Mouse (Mus musculus) intestine, embryonic 14.5 days (tissue): ENCODE data around the gene Gm3893. TPM values are rescaled to one million over a fixed set of nuclear protein-coding genes. Genes with fewer than 3 reads are reported as not detected.
"Not testable (repeated sequence)": the region's sequence is repeated elsewhere in the genome, so short reads cannot be mapped to it uniquely, and the experiment has no call there.

Experiments
- ATAC-seq: fragments of 200-750 bp; cut with Nextera tagmentation; replicated peaks from 2 replicates; pipeline ENCODE4 v1.8.0; 2017; ENCODE audit warnings: low read depth, moderate number of reproducible peaks, moderate TSS enrichment, moderate library complexity; ENCODE audit not compliant: low FRiP score, low TSS enrichment
- DNase-seq: peaks from one replicate; pipeline ENCODE4 v3.0.0-alpha.2; 2018; ENCODE audit warnings: low spot score
- H3K27ac ChIP-seq: fragments of 300-500 bp; sonication (generic); 2 replicates; pipeline ENCODE4 v1.5.1; 2014; ENCODE audit warnings: low read depth, mild to moderate bottlenecking, control low read depth
- H3K27me3 ChIP-seq: fragments of 300-500 bp; sonication (generic); replicated peaks from 2 replicates; pipeline ENCODE4 v1.6.1; 2014; ENCODE audit warnings: low read length, control low read depth; ENCODE audit not compliant: control insufficient read depth, insufficient read depth
- H3K36me3 ChIP-seq: fragments of 300-500 bp; sonication (generic); 2 replicates; pipeline ENCODE4 v1.6.1; 2014; ENCODE audit warnings: low read length, control low read depth; ENCODE audit not compliant: control insufficient read depth, insufficient read depth
- H3K4me1 ChIP-seq: fragments of 300-500 bp; sonication (generic); replicated peaks from 2 replicates; pipeline ENCODE4 v1.6.1; 2014; ENCODE audit warnings: low read length, control low read depth, mixed read lengths; ENCODE audit not compliant: control insufficient read depth, insufficient read depth
- H3K4me2 ChIP-seq: fragments of 300-500 bp; sonication (generic); 2 replicates; pipeline ENCODE4 v1.6.1; 2014; ENCODE audit warnings: low read length
- H3K4me3 ChIP-seq: fragments of 300-500 bp; sonication (generic); 2 replicates; pipeline ENCODE4 v1.5.1; 2014; ENCODE audit warnings: low read depth, low read length, control low read depth, mixed read lengths
- H3K9ac ChIP-seq: fragments of 300-500 bp; sonication (generic); 2 replicates; pipeline ENCODE4 v1.6.1; 2014; ENCODE audit warnings: mild to moderate bottlenecking, low read length
- H3K9me3 ChIP-seq: fragments of 300-500 bp; sonication (generic); 2 replicates; pipeline ENCODE4 v1.6.1; 2016; ENCODE audit warnings: low read length, control low read depth; ENCODE audit not compliant: control insufficient read depth
- WGBS: fragments of 180-500 bp; shearing (Covaris S2); extraction: QIAGEN DNeasy Blood & Tissue Kit; methylation state at CpG from one replicate; pipeline ENCODE4 v1.1.7; 2014; 5-methylcytosine and 5-hydroxymethylcytosine counted together
- polyA plus RNA-seq: library from polyadenylated mRNA; unstranded; fragments of >200 nt; fragmentation: Nextera tagmentation; extraction: Ambion mirVana; gene quantifications from 2 replicates; pipeline ENCODE4 v1.2.1, GENCODE M21; 2014

The Gm3893 gene
- not detected in 2 replicates for polyA plus RNA-seq

- H3K36me3 ChIP-seq, H3K4me3 ChIP-seq, H3K27me3 ChIP-seq, H3K27ac ChIP-seq, H3K4me1 ChIP-seq, H3K9me3 ChIP-seq, H3K4me2 ChIP-seq, H3K9ac ChIP-seq, DNase-seq, ATAC-seq: not testable (repeated sequence)
- no CpG with 5 or more reads among the region's 2 CpGs for WGBS
Measured at GRCm38 (mm10) chr4:42090907-42091306, at the start of gene Gm3893. Gm3893 (plus strand) TSS chr4:42091207.

DNA sequence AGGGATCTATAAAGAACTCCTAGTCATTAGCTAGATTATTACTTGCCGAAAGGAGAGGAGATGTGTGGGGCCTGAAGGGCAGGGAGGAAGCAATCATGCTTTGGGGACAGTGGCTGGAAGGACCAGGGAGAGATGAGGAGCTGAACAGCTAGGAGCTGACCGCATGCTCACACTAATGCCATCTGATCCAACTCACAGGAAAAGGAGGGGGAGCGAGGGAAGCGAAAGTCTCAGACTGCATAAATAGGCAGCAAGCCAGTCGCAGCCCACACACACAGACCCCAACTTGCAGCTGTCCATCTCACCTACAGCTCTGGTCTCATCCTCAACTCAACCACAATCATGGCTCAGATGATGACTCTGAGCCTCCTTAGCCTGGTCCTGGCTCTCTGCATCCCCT, 23.5 kb downstream of the Gm3893 start, which contains the start of gene Gm13304:
Gene Gm13304 (plus strand): TSS at position 301 of the 400 bp plus-strand sequence.
- DNase-seq, H3K9me3 ChIP-seq, ATAC-seq, H3K4me1 ChIP-seq, H3K4me2 ChIP-seq, H3K9ac ChIP-seq, H3K27me3 ChIP-seq, H3K27ac ChIP-seq, H3K36me3 ChIP-seq, H3K4me3 ChIP-seq: not testable (repeated sequence)
- WGBS: no CpG with 5 or more reads among the region's 5 CpGs

Other genes starting within 250 kb of the Gm3893 start
- gene Gm21541, start 187.6 kb upstream of the Gm3893 start, polyA plus RNA-seq: 20.5 TPM in 1 of 2 replicates, not detected in the other
- gene Gm20878, start 149.6 kb upstream of the Gm3893 start, polyA plus RNA-seq: 2.0 and 2.4 TPM in 2 replicates
- 0.23 and 0.41 TPM in 2 replicates for gene Fam205a4, start 125.1 kb upstream of the Gm3893 start, polyA plus RNA-seq
- 0.17 TPM in 1 of 2 replicates, not detected in the other for gene Gm21093, start 56.5 kb upstream of the Gm3893 start, polyA plus RNA-seq
- gene Gm13304, start 23.6 kb downstream of the Gm3893 start, polyA plus RNA-seq: not detected in 2 replicates
- not detected in 2 replicates for gene Gm13306, start 62.2 kb downstream of the Gm3893 start, polyA plus RNA-seq
- gene Gm13305, start 77.4 kb downstream of the Gm3893 start, polyA plus RNA-seq: not detected in 2 replicates
- gene Gm10600, start 149.4 kb downstream of the Gm3893 start, polyA plus RNA-seq: not detected in 2 replicates
- gene Ccl21b, start 164.6 kb downstream of the Gm3893 start, polyA plus RNA-seq: not detected in 2 replicates
- gene Gm21953, start 203.1 kb downstream of the Gm3893 start, polyA plus RNA-seq: not detected in 2 replicates
- 0.05 TPM in 1 of 2 replicates, not detected in the other for gene Fam205a3, start 227.1 kb downstream of the Gm3893 start, polyA plus RNA-seq